Mouse (Mus musculus): ENCODE measurements around the gene Tmem235.
"Not testable (repeated sequence)": the region's sequence is repeated elsewhere in the genome, so short reads cannot be mapped to it uniquely, and the experiment has no call there.

Gene Tmem235

DNA sequence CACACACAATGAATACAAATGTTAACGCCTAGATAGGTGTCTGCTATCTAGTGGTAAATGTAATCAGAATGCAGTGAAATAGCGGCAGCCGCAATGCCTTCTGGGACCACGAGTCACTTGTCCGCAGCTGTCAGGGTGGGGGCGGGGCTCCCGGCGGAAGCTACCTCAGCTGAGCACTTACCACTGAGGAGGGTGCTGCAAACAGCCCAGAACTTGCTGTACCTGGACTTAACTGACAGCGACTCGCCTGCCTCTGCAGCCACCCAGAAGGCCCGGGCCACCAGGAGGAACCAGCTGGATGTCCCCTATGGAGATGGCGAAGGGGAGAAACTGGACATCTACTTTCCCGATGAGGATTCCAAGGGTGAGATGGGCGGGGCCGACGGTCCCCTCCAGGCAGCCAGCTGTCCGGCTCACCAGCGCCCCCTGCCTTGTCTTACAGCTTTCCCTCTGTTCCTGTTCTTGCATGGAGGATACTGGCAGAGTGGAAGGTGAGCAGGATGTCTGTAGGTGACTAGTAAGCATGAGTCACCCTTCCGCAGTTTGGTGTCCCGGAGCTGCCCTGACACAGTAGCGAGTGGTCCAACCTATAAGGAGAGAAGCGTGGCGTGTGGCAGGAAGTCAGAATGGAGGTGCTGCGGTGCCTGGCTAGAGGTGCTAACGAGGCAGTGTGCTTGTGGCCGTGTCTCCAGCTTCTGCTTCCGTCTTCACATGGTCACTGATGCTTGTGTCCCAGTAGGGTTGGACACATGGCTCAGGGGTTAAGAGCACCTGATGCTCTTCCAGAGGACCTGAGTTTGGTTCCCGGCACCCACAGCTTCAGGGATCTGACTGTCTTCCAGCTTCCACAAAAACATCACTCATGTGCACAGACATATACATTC lies 28.2 kb upstream of the Tmem235 start:
- DNase-seq (ENCODE audit: low spot score in 2 of 2): peak; percentile 66 to 67

DNA sequence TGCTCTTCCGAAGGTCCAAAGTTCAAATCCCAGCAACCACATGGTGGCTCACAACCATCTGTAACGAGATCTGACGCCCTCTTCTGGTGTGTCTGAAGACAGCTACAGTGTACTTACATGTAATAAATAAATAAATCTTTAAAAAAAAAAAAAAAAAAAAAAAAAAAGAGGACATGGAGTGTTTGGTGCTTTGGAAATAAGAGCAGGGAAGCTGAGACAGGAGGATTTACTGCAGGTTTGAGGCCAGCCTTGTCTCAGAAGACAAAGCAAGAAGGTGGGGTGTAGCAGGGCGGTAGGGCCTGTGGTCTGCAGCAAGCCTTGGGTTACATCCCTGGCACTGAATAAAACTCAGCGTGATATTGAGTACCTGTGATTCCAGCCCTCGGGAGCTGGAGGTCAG lies 27.0 kb upstream of the Tmem235 start:
- not testable (repeated sequence) for DNase-seq (ENCODE audit: low spot score in 2 of 2)

DNA sequence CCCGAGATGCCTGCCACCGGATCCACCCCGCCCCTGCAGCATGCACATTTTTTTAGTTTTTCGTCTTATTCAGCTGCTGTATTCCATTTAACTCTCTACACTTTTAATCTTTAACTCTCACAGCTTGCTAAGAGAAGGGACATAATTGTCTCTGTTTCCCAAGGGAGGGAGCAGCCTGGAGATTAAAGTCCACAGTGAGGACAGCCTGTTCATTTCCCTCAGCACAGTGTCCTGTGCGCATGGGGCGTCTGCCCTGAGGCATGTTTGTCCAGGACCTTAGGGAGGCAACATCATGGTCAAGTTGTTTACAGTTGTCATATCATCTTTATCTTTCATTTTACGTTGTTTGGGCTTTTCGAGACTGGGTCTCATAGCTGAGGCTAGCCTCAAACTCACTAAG lies 26.5 kb upstream of the Tmem235 start:
- no peak for DNase-seq (ENCODE audit: low spot score in 2 of 2)

DNA sequence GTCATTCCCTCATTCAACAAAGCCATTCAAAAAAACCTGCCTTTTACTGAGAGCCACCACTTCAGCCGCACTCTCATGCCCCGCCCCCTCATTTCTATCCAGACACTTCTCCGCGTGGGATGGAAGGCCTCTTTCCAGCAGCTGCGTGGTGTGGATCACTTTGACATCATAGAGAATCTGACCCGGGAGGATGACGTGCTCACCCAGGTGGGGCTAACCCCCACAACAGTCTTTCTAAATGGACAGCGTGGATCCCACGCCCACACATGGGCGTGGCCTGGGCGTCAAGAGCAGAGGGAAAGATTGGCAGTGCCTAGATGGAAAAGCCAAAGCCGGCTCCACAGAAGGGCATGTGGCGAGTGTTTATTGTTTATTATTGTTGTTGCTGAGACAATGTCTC lies 24.2 kb upstream of the Tmem235 start:
- DNase-seq (ENCODE audit: low spot score in 2 of 2): peak; percentile 47 to 55

DNA sequence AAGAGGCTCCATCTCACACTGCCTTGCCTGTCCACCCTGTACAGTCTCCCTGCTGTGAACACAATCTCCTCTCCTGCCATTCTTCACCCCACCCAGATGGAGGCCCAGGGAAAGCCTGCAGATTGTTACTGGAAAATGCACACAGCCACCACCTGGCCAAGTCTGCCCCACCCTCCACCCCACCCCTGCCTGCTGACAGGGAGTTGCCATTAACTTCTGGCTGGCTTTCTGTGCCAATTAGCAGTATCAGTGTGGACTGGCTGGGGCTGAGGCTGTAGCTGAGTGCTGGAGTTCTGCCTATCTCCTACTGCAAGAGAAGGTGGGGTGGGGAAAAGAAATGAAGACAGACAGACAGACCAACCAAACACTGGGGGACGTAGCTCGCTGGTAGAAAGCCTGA lies 22.0 kb upstream of the Tmem235 start:
- no peak for DNase-seq (ENCODE audit: low spot score in 2 of 2)

DNA sequence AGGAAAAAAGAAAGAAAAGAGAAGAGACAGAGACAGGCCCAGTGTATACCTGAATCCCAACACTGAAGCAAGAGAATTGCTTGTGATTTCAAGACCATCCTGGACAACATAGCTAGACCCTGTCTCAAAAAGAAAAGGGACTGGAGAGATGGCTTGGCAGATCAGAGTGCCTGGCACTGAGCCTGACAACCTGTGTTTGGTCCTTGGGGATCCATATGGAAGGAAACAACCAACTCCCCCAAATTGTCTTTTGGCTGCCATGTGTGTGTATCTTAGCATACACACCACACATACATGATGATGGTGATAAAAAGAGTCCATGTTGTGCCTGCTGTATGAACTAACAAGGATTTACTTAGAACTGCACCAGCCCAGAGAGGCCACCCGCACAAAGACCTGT lies 21.5 kb upstream of the Tmem235 start:
- DNase-seq (ENCODE audit: low spot score in 2 of 2): no peak

DNA sequence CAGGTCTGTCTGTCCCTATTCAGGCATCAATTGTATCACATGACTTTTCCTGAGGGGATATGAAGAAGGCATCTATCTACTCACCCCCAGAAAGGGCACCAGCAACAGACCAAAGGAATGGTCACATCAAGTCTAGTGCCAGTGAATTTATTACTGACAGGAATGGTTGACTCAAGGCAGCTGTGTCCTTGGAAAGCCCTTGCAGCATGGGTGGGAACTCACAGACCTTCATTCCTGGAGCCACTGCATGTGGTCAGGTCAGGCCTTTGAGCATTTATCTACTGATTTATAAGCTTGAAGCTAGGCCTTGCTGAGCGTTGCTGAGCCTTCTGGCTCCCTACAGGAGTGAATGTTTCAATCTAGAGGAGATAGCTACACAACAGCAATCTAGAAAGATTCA lies 19.6 kb upstream of the Tmem235 start:
- no peak for DNase-seq (ENCODE audit: low spot score in 2 of 2)

DNA sequence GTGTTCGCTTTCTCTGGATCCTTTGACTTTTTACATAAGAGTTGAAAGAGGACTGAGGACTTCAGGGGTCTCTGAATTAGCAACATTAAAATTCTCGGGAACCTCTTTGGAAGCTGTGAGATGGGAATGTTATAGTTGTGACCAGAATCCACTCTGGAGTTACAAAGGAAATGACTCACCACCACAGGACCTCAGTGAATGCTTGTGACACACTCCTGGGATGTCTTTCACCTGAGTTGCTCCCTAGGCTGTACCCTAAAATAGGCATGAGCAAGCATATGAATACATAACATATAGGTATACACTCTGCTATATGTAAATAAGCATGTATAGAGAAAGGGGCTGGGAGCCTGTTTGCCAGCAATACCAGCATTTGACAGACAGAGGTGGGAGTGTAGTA lies 17.1 kb upstream of the Tmem235 start:
- DNase-seq (ENCODE audit: low spot score in 2 of 2): no peak

DNA sequence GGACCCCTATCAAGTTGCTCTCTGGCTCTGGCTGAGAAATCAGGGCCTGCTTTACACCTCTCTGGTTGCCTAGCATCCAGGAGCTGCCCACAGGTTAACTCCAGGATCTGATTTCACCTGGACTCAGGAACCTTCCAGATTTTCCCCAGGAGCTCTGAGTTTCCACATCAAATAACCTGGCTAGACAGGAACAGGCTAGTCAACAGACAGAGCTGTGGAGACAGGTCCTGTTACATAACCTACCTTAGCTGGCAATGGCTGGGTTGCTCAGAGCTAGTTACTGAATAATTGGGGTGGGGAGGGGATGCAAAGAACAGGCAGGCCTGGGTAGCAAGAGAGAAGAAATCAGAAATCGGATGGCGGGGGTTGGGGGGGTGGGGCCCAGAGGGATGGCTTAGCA lies 15.6 kb upstream of the Tmem235 start:
- no peak for DNase-seq (ENCODE audit: low spot score in 2 of 2)

DNA sequence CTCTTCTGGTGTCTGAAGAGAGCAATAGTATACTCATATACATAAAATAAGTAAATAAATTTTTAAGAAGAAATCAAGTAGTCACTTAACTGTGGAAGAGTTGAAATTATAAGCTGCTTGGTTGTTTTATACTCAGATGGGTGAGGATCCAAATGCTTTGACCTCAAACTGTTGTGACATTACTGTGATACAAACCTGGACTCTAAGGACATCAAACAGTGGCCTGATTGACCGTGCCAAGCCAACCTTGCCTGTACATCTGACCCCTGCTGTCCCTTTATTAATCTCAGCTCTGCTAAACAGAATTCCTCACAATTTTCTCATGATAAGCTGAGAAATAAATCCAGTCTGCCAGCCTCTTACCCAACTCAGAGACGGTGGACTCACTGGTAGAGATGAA lies 14.9 kb upstream of the Tmem235 start:
- no peak for DNase-seq (ENCODE audit: low spot score in 2 of 2)

DNA sequence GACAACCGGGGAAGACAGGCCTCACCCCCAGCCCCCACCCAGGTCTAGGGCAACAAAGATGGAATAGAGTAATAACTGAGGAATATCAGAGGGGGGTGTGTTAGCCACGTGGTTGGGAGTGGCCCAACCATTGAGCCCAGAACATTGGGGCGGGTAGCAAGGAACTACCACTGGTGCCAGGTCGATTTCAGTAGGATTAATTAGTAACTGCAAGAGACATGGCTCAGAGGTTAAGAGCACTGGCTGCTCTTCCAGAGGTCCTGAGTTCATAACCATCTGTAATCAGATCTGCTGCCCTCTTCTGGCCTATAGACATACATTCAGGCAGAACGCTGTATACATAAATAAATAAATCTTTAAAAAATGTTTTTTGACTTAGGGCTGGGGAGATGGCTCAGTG lies 13.9 kb upstream of the Tmem235 start:
- DNase-seq (ENCODE audit: low spot score in 2 of 2): no peak

DNA sequence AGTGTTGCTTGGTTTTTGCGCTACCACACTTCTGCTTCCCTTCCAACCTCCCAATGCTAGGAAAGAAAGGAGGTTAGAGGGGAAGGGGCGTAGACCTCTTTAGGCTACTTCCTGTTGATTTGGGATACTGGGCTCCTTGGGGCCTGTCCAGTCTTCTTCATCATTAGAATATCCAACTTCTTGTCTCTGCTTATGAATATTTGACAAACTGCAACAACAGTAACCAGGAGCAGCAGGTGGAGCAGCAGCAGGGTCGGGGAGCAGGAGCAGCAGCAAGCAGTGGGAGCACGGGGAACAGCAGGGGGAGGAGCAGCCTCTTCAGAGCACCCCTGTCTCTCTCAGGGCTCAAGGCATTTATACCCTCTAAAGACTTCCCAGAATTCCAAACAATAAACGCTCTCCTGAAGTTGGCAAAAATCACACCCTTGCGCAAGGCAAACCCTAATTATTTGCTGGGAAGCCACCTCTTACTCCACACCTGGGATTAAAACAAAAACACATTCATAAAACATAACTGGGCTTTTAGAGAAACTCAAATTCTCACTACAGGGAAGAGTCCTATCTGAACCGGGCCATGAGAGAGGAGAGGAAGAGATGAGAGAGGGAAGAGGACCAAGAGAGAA lies 12.8 kb upstream of the Tmem235 start:
- DNase-seq (ENCODE audit: low spot score in 2 of 2): no peak

DNA sequence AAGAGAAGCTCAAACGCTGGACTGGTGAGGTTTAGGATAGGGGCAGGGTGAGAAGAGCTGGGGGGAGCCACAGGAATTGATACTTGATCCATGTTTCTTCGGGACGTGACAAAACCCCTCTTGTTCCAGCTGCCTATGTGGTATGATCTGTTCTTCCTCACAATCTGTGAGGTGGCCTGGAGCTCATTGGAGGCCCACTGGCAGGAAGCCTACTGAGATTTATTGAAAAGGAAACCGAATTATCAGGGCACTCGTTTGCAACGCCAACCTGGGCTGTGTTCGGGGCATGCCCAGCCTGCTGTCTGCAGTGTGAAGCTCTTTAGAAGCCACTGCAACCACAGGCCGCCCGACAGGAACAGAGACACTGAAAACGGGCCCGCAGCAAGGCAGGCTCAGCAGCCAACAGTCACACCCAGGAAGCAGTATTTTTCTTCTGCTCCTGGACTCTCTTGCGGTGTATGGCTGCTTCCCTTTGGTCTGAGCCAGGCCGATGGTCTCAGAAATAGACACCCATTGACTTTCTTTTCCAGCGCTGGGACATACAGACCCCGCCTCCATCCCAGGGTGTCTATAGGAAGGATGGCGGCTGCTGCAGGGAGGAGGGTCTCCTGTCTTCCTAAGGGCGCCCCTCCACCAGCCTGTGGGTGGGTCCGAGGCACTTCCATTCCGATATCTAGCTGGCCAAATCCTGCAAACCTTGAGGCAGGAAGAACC lies 12.1 kb upstream of the Tmem235 start:
- DNase-seq (ENCODE audit: low spot score in 2 of 2): peak in 1 of 2 experiments; percentile 40

DNA sequence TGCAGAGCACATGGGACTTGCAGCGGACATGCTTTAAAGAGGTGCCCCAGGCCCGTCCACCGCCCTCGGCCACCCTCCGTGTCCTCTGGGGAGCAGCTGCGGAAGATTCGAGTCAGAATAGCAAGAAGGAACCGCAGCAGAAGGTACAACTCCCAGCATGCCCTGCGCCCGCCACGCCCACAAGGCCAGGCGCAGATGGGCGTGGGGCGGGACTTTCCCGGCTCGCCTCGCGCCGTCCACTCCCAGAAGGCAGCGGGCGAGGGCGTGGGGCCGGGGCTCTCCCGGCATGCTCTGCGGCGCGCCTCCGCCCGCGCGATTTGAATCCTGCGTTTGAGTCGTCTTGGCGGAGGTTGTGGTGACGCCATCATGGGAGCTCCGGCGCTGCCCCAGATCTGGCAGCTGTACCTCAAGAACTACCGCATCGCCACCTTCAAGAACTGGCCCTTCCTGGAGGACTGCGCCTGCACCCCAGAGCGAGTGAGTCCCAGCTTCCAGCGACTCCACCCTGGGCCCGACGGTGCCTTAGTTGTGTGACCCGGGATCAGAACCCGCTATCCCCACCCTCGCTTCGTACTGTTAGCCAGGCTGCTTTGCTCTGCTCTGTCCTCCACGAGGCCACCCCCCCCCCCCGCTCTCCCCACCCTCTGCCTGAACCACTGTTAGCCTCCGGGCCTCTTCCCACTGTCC lies 11.4 kb upstream of the Tmem235 start, which contains the start of gene Birc5:
Gene Birc5 (plus strand): TSS at position 267 of the 687 bp plus-strand sequence.
- DNase-seq (ENCODE audit: low spot score in 2 of 2): peak; percentile 94 to 97

DNA sequence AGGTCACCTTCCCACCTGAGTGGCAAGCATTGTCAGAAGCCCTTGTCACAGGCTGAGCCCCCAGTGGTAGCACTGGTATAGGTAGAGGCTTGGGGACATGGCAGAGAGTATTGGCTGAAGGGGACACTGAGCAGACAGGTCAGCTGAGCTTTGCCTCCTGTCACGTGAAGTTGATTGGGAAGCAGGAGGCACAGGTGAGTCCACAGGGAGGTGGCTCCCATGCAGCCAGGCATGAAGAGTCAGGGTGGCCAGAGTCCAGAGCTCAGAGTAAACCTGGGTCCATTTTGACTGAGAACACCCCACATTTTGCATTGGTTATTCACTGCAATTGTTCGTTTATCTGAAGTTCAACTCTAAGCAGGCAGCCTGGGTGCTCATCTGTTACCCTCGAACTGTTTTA lies 7.7 kb upstream of the Tmem235 start:
- no peak for DNase-seq (ENCODE audit: low spot score in 2 of 2)

DNA sequence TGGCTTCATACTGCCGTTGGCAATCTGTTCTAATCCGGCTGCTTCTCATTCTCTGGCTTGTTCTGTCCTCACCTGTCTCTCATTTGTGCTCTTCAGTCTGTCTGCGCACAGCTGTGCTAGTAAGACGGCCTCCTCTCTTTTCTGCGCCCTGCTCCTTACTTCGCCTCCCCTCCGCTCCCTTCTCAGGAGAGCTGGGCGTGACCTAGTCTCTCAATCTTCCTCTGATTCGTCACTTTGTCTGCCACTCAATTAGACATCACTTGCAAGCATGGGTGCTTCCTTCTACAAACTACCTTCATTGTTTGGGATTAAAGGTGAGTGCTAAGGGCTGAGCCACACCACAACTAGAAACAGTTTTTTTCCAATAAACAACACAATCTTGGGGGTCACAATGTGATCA lies 6.3 kb upstream of the Tmem235 start:
- DNase-seq (ENCODE audit: low spot score in 2 of 2): no peak

DNA sequence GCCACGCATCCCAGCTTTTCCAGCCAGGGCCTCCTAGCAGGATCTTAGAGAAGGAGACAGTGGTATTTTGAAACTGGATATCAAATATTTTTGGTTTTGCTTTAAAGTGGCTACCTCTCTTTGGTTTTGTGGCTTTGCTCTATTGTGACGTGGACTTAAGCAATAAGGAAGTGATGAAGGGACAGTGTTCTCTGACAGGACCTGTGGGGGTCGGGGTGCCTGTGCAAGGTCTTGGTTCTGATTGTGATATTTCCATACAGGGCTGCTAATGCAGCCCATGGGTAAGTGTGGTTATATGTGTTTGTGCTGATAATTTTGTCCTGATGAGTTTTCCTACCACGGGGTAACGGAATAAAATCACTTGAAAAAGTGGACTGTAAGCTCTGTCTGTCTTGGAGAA lies 5.2 kb upstream of the Tmem235 start:
- no peak for DNase-seq (ENCODE audit: low spot score in 2 of 2)

DNA sequence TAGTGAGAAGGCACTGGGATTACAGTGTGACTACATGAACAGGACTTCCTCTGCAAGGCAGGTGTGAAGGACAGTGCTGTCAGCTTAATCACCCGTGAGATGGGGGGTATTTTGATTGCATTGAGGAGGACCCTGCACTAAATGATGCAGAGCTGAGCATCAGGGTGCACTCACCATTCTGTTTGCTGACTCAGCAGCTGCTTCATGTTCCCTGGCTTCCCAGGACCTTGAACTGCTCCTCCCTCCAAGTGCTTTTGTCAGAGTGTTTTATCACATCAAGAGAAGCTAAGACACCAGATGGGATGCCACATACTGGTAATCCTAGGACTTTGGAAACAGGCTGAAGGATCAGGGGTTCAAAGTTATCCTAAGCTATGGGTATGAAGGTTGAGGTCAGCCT lies 4.6 kb upstream of the Tmem235 start:
- DNase-seq (ENCODE audit: low spot score in 2 of 2): no peak

DNA sequence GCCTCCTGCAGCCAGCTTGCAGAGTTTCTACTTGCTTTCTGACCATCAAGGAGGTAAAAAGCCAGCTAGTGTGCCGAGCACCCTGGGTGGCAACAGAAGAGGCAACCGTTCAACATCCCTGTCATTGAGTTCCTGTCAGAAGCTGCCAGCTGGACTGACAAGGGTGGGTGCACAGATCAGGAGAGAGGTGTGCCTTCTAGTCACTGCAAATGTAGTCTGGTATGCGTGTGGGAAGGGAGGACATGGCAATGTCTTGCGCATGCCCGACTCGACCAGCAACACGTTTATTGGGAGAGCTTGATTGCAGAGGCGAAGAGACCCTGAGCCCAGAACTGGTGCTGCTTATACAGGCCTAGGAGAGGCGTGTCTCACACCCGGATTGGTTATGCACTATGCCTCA lies 3.1 kb upstream of the Tmem235 start:
- DNase-seq (ENCODE audit: low spot score in 2 of 2): no peak

DNA sequence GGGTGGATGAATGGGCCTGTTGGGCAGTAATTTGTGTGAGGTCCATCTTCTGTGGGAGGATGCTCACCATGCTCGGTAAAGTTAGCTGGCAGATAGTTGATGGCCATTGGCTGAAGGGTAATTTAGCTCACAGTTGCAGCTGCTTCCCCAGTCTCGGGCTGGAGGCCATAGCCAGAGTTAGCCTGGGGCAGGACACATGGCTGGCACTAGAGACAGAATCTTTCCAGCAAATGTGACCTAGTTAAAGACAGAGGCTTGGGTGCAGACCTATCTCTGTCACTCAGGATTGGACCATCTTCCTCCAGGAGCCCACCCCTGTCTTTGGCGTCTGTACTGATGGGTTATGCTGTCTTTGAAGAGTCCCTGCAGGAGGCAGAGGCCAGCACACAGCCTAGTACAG lies 2.2 kb upstream of the Tmem235 start:
- DNase-seq (ENCODE audit: low spot score in 2 of 2): no peak

DNA sequence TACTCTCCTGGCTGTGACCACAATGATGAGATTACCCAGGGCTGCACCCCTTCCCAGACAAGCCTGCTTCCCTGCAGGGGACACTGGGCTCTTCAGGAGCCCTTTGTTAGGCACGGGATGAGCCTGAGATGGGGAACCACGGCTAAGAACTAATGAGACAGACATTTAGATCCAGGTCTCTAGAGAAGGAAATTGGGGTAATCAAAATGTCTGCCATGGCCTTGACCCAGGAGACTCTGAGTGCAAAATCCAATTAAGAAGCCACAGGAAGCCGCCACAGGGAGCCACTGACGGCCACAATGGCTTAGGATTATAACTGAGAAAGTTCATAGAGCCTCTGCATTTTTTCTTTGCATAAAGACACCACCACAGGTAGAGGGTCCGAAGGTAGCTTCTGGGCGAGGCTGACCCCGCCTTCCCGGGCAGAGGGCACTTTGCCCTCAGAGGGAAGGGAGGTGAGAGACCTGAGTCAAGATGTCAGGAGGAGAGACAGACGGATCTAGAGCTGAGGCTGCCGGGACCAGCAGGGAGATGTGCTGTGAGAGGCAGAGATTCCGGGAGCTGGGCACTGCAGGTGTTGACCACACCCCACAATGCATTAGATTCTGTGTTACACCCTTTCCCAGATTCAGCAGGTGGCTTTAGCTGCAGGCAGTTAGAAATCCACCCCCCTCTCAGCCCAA lies 2.8 kb downstream of the Tmem235 start:
- DNase-seq (ENCODE audit: low spot score in 2 of 2): no peak

DNA sequence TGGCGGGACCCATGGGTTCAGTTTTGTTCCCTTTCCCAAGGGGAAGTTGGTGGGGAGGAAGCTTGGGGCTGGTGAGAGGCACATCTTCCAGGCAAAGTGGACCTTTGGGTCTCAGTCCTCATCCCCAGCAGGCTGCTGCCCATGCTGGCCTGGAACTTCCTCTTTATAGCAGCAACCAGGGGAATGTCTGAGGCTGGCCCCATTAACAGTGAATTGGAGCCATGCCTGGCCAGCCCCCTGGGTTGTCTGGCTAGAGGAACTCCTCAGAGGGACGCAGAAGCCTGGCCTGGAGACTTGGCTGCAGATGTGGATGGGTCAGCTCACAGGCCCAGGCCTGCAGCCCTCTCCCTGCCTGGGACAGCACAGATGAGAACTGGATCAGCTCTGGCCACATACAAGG lies 4.3 kb downstream of the Tmem235 start:
- no peak for DNase-seq (ENCODE audit: low spot score in 2 of 2)
